Mouse (Mus musculus): ENCODE data around the gene Cstf1. TPM values are rescaled to one million over a fixed set of nuclear protein-coding genes. Genes with fewer than 3 reads are reported as not detected.

The Cstf1 gene
- polyA plus RNA-seq, 1 experiment from 2014 or later = 58.0 TPM

- H3K4me1 ChIP-seq = 0 out of 2 replicates have a peak, but pooled peaks cover 6% of the 10 kb centered on the region
- WGBS = 72% methylated on average over 4 of the region's 4 CpGs
- DNase-seq (ENCODE audit: low spot score) = no peak
Observed at GRCm38 (mm10) chr2:172406173-172406572, 35.7 kb downstream of the Cstf1 start.

GRCm38 (mm10) chr2:172407499-172407898, 37.0 kb downstream of the Cstf1 start:
- no peak for DNase-seq (ENCODE audit: low spot score)
- Histone ChIP-seq H3K36me3 (no peaks in the 10 kb centered on the region), H3K27me3 (ENCODE audit: low read depth, poor library complexity, severe bottlenecking) (no peaks in the 10 kb centered on the region), H3K4me3 (no peak overlapping the region), H3K4me1 (peaks cover 15% of the 10 kb centered on the region), H3K27ac (replicated peaks) (no peak overlapping the region), H3K9me3 (replicated peaks) (no peaks in the 10 kb centered on the region)
- WGBS = 76% methylated on average over 2 of the region's 2 CpGs

More at GRCm38 (mm10) chr2:172406173-172406572, 35.7 kb downstream of the Cstf1 start:
- Histone ChIP-seq H3K4me3 (no peak overlapping the region), H3K9me3 (replicated peaks) (no peaks in the 10 kb centered on the region), H3K27ac (replicated peaks) (no peak overlapping the region), H3K36me3 (no peaks in the 10 kb centered on the region), H3K27me3 (ENCODE audit: low read depth, poor library complexity, severe bottlenecking) (no peaks in the 10 kb centered on the region)

GRCm38 (mm10) chr2:172410686-172411085, 40.2 kb downstream of the Cstf1 start:
- Histone ChIP-seq H3K27me3 (ENCODE audit: low read depth, poor library complexity, severe bottlenecking) (no peaks in the 10 kb centered on the region), H3K4me1 (peaks cover 29% of the 10 kb centered on the region), H3K36me3 (no peaks in the 10 kb centered on the region), H3K9me3 (replicated peaks) (no peaks in the 10 kb centered on the region), H3K27ac (replicated peaks) (no peak overlapping the region), H3K4me3 (no peak overlapping the region)
- DNase-seq (ENCODE audit: low spot score) = no peak
- 85% methylated on average over 2 of the region's 2 CpGs for whole genome bisulfite sequencing

GRCm38 (mm10) chr2:172411091-172411490, 40.6 kb downstream of the Cstf1 start:
- 84% methylated on average over 11 of the region's 11 CpGs for WGBS
- Histone ChIP-seq H3K36me3 (no peaks in the 10 kb centered on the region), H3K4me1 (peaks cover 29% of the 10 kb centered on the region), H3K9me3 (replicated peaks) (no peaks in the 10 kb centered on the region), H3K27me3 (ENCODE audit: low read depth, poor library complexity, severe bottlenecking) (no peaks in the 10 kb centered on the region), H3K27ac (replicated peaks) (no peak overlapping the region), H3K4me3 (no peak overlapping the region)
- no peak for DNase-seq (ENCODE audit: low spot score)

- 0 out of 2 replicates have a peak overlapping the region, but pooled peaks have one; percentile 14 for H3K4me3 ChIP-seq
- no peaks in the 10 kb centered on the region for H3K27me3 ChIP-seq (ENCODE audit: low read depth, poor library complexity, severe bottlenecking)
- H3K9me3 ChIP-seq (replicated peaks) = no peaks in the 10 kb centered on the region
- peaks cover 29% of the 10 kb centered on the region for H3K4me1 ChIP-seq
- H3K36me3 ChIP-seq = no peaks in the 10 kb centered on the region
- 10% methylated on average over 9 of the region's 9 CpGs for WGBS
- peak; percentile 61 for DNase-seq (ENCODE audit: low spot score)
- H3K27ac ChIP-seq (replicated peaks) = peak overlapping the region; percentile 67; the same call in 1 of the 2 replicates
Observed at GRCm38 (mm10) chr2:172412454-172412853, 42.0 kb downstream of the Cstf1 start.

GRCm38 (mm10) chr2:172413273-172413672, 42.8 kb downstream of the Cstf1 start:
- WGBS = 25% methylated on average over 4 of the region's 4 CpGs
- Histone ChIP-seq H3K27ac (replicated peaks) (peak overlapping the region; percentile 67; the same call in 1 of the 2 replicates), H3K4me3 (no peak overlapping the region), H3K27me3 (ENCODE audit: low read depth, poor library complexity, severe bottlenecking) (no peaks in the 10 kb centered on the region), H3K4me1 (peaks cover 29% of the 10 kb centered on the region), H3K9me3 (replicated peaks) (no peaks in the 10 kb centered on the region), H3K36me3 (no peaks in the 10 kb centered on the region)
- no peak for DNase-seq (ENCODE audit: low spot score)

- no peaks in the 10 kb centered on the region for H3K27me3 ChIP-seq (ENCODE audit: low read depth, poor library complexity, severe bottlenecking)
- peak overlapping the region; percentile 67; the same call in 1 of the 2 replicates for H3K27ac ChIP-seq (replicated peaks)
- WGBS = 49% methylated on average over 5 of the region's 5 CpGs
- peaks cover 30% of the 10 kb centered on the region for H3K4me1 ChIP-seq
- H3K36me3 ChIP-seq = no peaks in the 10 kb centered on the region
- no peak overlapping the region for H3K4me3 ChIP-seq
- no peak for DNase-seq (ENCODE audit: low spot score)
- H3K9me3 ChIP-seq (replicated peaks) = no peaks in the 10 kb centered on the region
Observed at GRCm38 (mm10) chr2:172413894-172414293, 43.4 kb downstream of the Cstf1 start.

- H3K27ac ChIP-seq (replicated peaks) = no peak overlapping the region
- peaks cover 29% of the 10 kb centered on the region for H3K4me1 ChIP-seq
- no peaks in the 10 kb centered on the region for H3K27me3 ChIP-seq (ENCODE audit: low read depth, poor library complexity, severe bottlenecking)
- no peak overlapping the region for H3K4me3 ChIP-seq
- WGBS = 57% methylated on average over 12 of the region's 12 CpGs
- DNase-seq (ENCODE audit: low spot score) = no peak
- no peaks in the 10 kb centered on the region for H3K9me3 ChIP-seq (replicated peaks)
- H3K36me3 ChIP-seq = no peaks in the 10 kb centered on the region
Observed at GRCm38 (mm10) chr2:172416218-172416617, 45.7 kb downstream of the Cstf1 start.

- no peaks in the 10 kb centered on the region for H3K9me3 ChIP-seq (replicated peaks)
- no peaks in the 10 kb centered on the region for H3K27me3 ChIP-seq (ENCODE audit: low read depth, poor library complexity, severe bottlenecking)
- H3K27ac ChIP-seq (replicated peaks) = no peak overlapping the region
- no peak overlapping the region for H3K4me3 ChIP-seq
- H3K4me1 ChIP-seq = peaks cover 26% of the 10 kb centered on the region
- H3K36me3 ChIP-seq = no peaks in the 10 kb centered on the region
- 92% methylated on average over 5 of the region's 5 CpGs for WGBS
- no peak for DNase-seq (ENCODE audit: low spot score)
Observed at GRCm38 (mm10) chr2:172416876-172417275, 46.4 kb downstream of the Cstf1 start.

- 90% methylated on average over 5 of the region's 5 CpGs for WGBS
- Histone ChIP-seq H3K4me1 (peaks cover 13% of the 10 kb centered on the region), H3K27ac (replicated peaks) (no peak overlapping the region), H3K9me3 (replicated peaks) (no peaks in the 10 kb centered on the region), H3K4me3 (no peak overlapping the region), H3K27me3 (ENCODE audit: low read depth, poor library complexity, severe bottlenecking) (no peaks in the 10 kb centered on the region), H3K36me3 (no peaks in the 10 kb centered on the region)
- DNase-seq (ENCODE audit: low spot score) = no peak
Observed at GRCm38 (mm10) chr2:172418208-172418607, 47.7 kb downstream of the Cstf1 start.

GRCm38 (mm10) chr2:172430609-172431008, 60.1 kb downstream of the Cstf1 start:
- Histone ChIP-seq H3K27me3 (ENCODE audit: low read depth, poor library complexity, severe bottlenecking) (no peaks in the 10 kb centered on the region), H3K9me3 (replicated peaks) (no peaks in the 10 kb centered on the region), H3K4me1 (no peaks in the 10 kb centered on the region), H3K36me3 (no peaks in the 10 kb centered on the region), H3K4me3 (no peak overlapping the region), H3K27ac (replicated peaks) (no peak overlapping the region)
- DNase-seq (ENCODE audit: low spot score) = no peak
- 91% methylated on average over 1 of the region's 1 CpGs for WGBS
